Mouse (Mus musculus): ENCODE results near the gene Rbm20. TPM values are rescaled to one million over a fixed set of nuclear protein-coding genes. Genes with fewer than 3 reads are reported as not detected.

The Rbm20 gene
- polyA plus RNA-seq, 1 experiment: 3.8 TPM

DNA sequence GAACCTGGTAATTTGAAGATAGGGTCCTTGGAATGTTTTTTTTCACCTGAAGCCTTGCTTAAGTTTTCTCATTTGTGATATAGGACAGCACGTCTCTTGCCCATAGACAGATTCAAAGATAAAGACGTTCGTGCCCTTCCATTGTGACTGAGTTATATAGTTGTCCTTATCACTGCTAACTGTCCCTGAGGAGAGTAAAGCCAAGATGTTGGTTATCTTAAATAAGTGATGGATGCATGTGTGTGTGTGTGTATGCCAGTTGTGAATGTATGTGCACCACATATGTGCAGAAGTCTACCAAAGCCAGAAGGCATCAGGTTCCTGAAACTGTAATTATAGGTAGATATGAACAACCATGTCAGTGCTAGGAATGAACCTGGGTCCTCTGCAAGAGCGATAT, 102.7 kb downstream of the Rbm20 start:
- TF ChIP-seq CTCF (IDR thresholded peaks at IDR 0.05; ENCODE audit: insufficient read depth, low read length) (no peak), POLR2A (IDR thresholded peaks at IDR 0.05; ENCODE audit: borderline replicate concordance, extremely low read depth, low read depth, low read length) (no peak)
- WGBS: 90% methylated on average over 4 of the region's 4 CpGs
- DNase-seq: no peak
- H3K4me3 ChIP-seq (replicated peaks; ENCODE audit: extremely low read depth, low read depth, low read length): no peak overlapping the region
- peaks cover 4% of the 10 kb centered on the region; the same call in 1 of the 2 replicates for H3K4me1 ChIP-seq (ENCODE audit: control insufficient read depth, insufficient read depth, low read length)

DNA sequence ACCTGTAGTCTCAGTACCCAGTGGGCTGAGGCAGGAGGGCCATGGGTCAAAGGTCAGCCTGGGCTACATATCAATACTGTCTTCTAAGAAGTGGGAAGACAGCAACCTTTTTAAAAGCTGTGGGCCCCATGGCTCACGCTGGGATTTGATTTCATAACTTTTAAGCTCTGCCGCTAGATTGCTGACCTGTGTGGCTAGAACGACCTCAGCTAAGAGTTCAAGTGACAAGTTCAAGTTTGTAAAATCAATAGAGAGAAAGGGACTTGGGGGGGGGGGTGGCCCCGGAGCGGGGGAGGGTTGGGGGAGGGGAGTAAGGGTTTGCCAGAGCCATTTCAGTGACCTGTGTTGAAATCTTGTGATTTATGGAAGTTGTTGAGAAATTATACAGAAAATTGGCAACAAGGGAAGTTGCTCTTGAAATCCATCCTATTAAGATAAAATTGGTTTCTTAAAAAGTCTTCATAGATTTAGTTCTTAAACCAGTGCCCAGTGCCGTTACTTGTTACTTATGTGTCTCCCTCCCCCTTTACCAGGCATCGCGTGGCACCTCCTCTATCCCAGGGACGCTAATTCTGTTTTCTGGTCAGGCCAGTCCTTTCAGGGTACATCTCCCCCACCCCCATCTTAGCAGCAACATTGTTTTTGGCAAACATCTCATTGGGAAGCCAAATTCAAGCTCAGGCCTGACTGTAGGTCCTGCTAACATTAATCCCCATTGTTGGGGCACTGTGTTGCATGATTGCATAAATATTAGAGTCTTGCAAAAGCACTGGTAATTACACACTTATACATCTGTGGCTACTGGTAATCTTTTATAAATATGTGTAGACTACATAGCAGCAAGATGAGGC, 103.9 kb downstream of the Rbm20 start:
- Histone ChIP-seq H3K4me3 (replicated peaks; ENCODE audit: extremely low read depth, low read depth, low read length) (no peak overlapping the region), H3K4me1 (ENCODE audit: control insufficient read depth, insufficient read depth, low read length) (peaks cover 4% of the 10 kb centered on the region; the same call in 1 of the 2 replicates)
- WGBS: 45% methylated on average over 9 of the region's 9 CpGs
- no peak for TF ChIP-seq CTCF (IDR thresholded peaks at IDR 0.05; ENCODE audit: insufficient read depth, low read length)
- TF ChIP-seq POLR2A (IDR thresholded peaks at IDR 0.05; ENCODE audit: borderline replicate concordance, extremely low read depth, low read depth, low read length): no peak
- DNase-seq: no peak

DNA sequence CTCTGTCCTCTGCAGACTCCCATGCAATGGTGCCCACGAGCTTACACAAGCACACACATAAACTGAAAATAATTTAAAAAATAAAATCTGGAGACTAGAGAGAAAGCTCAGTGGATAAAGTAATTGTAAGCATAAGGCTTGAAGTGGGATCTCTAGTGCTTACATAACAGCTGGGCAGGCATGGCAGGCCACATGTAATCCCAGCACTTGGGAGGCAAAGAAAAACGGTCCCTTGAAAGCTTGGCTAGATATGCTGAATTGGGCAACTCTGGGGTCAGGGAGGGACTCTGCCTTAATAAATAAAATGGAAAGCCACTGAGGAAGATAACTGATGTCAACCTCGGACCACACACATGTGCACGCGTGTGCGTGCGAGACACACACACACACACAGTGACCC, 104.7 kb downstream of the Rbm20 start:
- no peak overlapping the region for H3K4me3 ChIP-seq (replicated peaks; ENCODE audit: extremely low read depth, low read depth, low read length)
- TF ChIP-seq CTCF (IDR thresholded peaks at IDR 0.05; ENCODE audit: insufficient read depth, low read length) (no peak), POLR2A (IDR thresholded peaks at IDR 0.05; ENCODE audit: borderline replicate concordance, extremely low read depth, low read depth, low read length) (no peak)
- DNase-seq: no peak
- peaks cover 4% of the 10 kb centered on the region; the same call in 1 of the 2 replicates for H3K4me1 ChIP-seq (ENCODE audit: control insufficient read depth, insufficient read depth, low read length)
- WGBS: 67% methylated on average over 7 of the region's 7 CpGs

DNA sequence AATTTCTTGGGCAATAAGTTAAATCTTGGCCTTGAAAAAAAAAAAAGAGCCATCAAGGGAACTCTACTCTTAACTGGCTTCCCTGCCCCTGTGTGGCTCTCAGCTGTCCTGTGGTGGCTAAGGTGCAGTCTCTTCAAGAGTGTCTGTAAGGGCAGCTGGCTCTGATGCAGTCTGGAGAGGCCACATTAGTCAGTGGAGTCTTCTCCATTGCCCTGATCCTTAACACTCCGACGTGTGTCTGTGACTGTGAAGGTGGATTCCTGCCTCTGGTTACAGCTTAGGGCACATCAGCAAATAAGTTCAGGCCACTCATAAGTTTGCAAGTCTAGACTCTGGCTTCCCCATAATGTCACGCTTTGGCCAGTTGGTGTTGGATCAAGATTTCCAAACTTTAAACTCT, 108.2 kb downstream of the Rbm20 start:
- WGBS: 87% methylated on average over 3 of the region's 3 CpGs
- TF ChIP-seq POLR2A (IDR thresholded peaks at IDR 0.05; ENCODE audit: borderline replicate concordance, extremely low read depth, low read depth, low read length): no peak
- Histone ChIP-seq H3K4me1 (ENCODE audit: control insufficient read depth, insufficient read depth, low read length) (peaks cover 4% of the 10 kb centered on the region; the same call in 1 of the 2 replicates), H3K4me3 (replicated peaks; ENCODE audit: extremely low read depth, low read depth, low read length) (no peak overlapping the region)
- no peak for DNase-seq

DNA sequence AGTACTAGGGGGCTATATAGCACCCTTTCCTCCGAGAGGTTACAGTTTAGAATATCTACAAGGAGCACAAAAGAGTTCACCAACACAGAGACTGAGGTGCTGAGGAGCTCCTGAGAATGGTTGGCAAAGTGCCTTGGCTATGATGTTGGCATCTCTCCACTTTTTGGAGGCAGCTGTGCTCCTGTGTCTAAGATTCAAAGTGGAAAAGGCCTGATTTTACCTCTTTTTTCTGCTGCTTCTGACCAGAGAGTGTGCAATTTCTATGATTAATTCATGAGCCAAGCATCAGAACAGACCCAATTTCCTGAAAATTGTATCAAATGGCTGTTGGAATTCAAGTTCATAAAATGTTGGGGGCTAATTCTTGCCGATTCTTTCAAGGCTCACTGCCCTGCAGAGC, 109.1 kb downstream of the Rbm20 start:
- no peak for TF ChIP-seq CTCF (IDR thresholded peaks at IDR 0.05; ENCODE audit: insufficient read depth, low read length)
- no peak for TF ChIP-seq POLR2A (IDR thresholded peaks at IDR 0.05; ENCODE audit: borderline replicate concordance, extremely low read depth, low read depth, low read length)
- 52% methylated on average over 2 of the region's 2 CpGs for WGBS
- H3K4me1 ChIP-seq (ENCODE audit: control insufficient read depth, insufficient read depth, low read length): peaks cover 2% of the 10 kb centered on the region; the same call in 1 of the 2 replicates
- no peak overlapping the region for H3K4me3 ChIP-seq (replicated peaks; ENCODE audit: extremely low read depth, low read depth, low read length)
- DNase-seq: no peak

GRCm38 (mm10) chr19:53786836-53787235, 109.7 kb downstream of the Rbm20 start:
- TF ChIP-seq POLR2A (IDR thresholded peaks at IDR 0.05; ENCODE audit: borderline replicate concordance, extremely low read depth, low read depth, low read length) (no peak), CTCF (IDR thresholded peaks at IDR 0.05; ENCODE audit: insufficient read depth, low read length) (no peak)
- no peak for DNase-seq
- 72% methylated on average over 5 of the region's 5 CpGs for WGBS
- Histone ChIP-seq H3K4me1 (ENCODE audit: control insufficient read depth, insufficient read depth, low read length) (peaks cover 2% of the 10 kb centered on the region; the same call in 1 of the 2 replicates), H3K4me3 (replicated peaks; ENCODE audit: extremely low read depth, low read depth, low read length) (no peak overlapping the region)

DNA sequence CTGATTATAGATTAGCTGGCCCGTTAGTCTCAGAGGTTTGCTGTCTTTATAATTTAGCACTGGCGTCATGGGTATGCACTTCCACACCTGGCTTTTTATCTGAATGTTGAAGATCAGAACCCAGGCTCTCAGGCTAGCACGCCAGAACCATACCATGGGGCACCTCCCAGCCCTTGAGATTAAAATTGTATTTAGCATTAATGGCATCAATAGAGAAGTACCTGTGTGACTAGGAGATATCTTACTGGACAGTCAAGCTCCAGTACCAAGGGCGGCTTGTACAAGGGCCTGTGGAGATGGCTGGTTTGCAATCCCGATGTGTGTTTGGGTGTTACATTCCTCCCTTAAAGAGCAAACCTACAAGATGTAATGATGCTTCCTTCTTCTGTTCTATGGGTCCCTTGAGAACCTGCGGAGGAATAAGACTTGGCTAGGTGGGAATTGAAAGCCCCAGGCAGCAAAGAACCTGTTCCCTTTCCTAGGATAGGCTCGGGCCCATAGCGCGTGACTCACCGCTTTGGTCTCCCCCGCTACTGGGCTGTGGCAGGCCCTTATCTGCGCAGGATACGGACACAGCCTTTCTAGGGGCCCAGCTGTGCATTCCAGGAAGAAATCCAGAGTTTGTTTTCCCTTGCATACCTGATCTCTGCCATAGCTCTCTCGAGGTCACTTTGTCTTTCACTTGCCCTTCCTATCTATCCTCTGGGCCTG, 111.7 kb downstream of the Rbm20 start:
- 71% methylated on average over 14 of the region's 14 CpGs for WGBS
- Histone ChIP-seq H3K4me3 (replicated peaks; ENCODE audit: extremely low read depth, low read depth, low read length) (no peak overlapping the region), H3K4me1 (ENCODE audit: control insufficient read depth, insufficient read depth, low read length) (no peaks in the 10 kb centered on the region)
- TF ChIP-seq CTCF (IDR thresholded peaks at IDR 0.05; ENCODE audit: insufficient read depth, low read length) (no peak), POLR2A (IDR thresholded peaks at IDR 0.05; ENCODE audit: borderline replicate concordance, extremely low read depth, low read depth, low read length) (no peak)
- DNase-seq: no peak

- TF ChIP-seq CTCF (IDR thresholded peaks at IDR 0.05; ENCODE audit: insufficient read depth, low read length): no peak
- TF ChIP-seq POLR2A (IDR thresholded peaks at IDR 0.05; ENCODE audit: borderline replicate concordance, extremely low read depth, low read depth, low read length): no peak
- no peak overlapping the region for H3K4me3 ChIP-seq (replicated peaks; ENCODE audit: extremely low read depth, low read depth, low read length)
- WGBS: 81% methylated on average over 7 of the region's 7 CpGs
- H3K4me1 ChIP-seq (ENCODE audit: control insufficient read depth, insufficient read depth, low read length): no peaks in the 10 kb centered on the region
- no peak for DNase-seq
Observed at GRCm38 (mm10) chr19:53789571-53789970, 112.5 kb downstream of the Rbm20 start.

GRCm38 (mm10) chr19:53791751-53792720, 114.9 kb downstream of the Rbm20 start:
- WGBS: 54% methylated on average over 20 of the region's 20 CpGs
- H3K4me1 ChIP-seq (ENCODE audit: control insufficient read depth, insufficient read depth, low read length): no peaks in the 10 kb centered on the region

More at GRCm38 (mm10) chr19:53791751-53792720, 114.9 kb downstream of the Rbm20 start:
- DNase-seq: no peak
- H3K4me3 ChIP-seq (replicated peaks; ENCODE audit: extremely low read depth, low read depth, low read length): no peak overlapping the region
- TF ChIP-seq CTCF (IDR thresholded peaks at IDR 0.05; ENCODE audit: insufficient read depth, low read length) (no peak), POLR2A (IDR thresholded peaks at IDR 0.05; ENCODE audit: borderline replicate concordance, extremely low read depth, low read depth, low read length) (no peak)

Measured in lung, adult 2 months (tissue).